Mouse (Mus musculus) heart, embryonic 12.5 days (tissue): ENCODE measurements around the gene Fam240a. TPM values are rescaled to one million over a fixed set of nuclear protein-coding genes. Genes with fewer than 3 reads are reported as not detected.

Source experiments
- ATAC-seq: fragments of 200-750 bp; cut with Nextera tagmentation; 2 replicates; pipeline ENCODE4 v1.8.0; 2017; ENCODE audit warnings: moderate TSS enrichment, moderate library complexity; ENCODE audit not compliant: insufficient number of reproducible peaks, low FRiP score
- H3K27ac ChIP-seq: fragments of 300-500 bp; sonication (generic); 2 replicates; pipeline ENCODE4 v1.5.1; 2016; ENCODE audit warnings: mild to moderate bottlenecking, moderate library complexity; ENCODE audit not compliant: poor library complexity, severe bottlenecking
- H3K27me3 ChIP-seq: fragments of 300-500 bp; sonication (generic); replicated peaks from 2 replicates; pipeline ENCODE4 v1.6.1; 2016; ENCODE audit warnings: mild to moderate bottlenecking, moderate library complexity
- H3K36me3 ChIP-seq: fragments of 300-500 bp; sonication (generic); 2 replicates; pipeline ENCODE4 v1.6.1; 2016; ENCODE audit warnings: mild to moderate bottlenecking, moderate library complexity
- H3K4me1 ChIP-seq: fragments of 300-500 bp; sonication (generic); replicated peaks from 2 replicates; pipeline ENCODE4 v1.6.1; 2016; ENCODE audit warnings: mild to moderate bottlenecking
- H3K4me2 ChIP-seq: fragments of 300-500 bp; sonication (generic); 2 replicates; pipeline ENCODE4 v1.6.1; 2016; ENCODE audit warnings: mild to moderate bottlenecking, moderate library complexity
- H3K4me3 ChIP-seq: fragments of 300-500 bp; sonication (generic); 2 replicates; pipeline ENCODE4 v1.5.1; 2016; ENCODE audit warnings: mild to moderate bottlenecking
- H3K9ac ChIP-seq: fragments of 300-500 bp; sonication (generic); 2 replicates; pipeline ENCODE4 v1.6.1; 2016; ENCODE audit warnings: mild to moderate bottlenecking, moderate library complexity
- H3K9me3 ChIP-seq: fragments of 300-500 bp; sonication (generic); replicated peaks from 2 replicates; pipeline ENCODE4 v1.6.1; 2016; ENCODE audit warnings: mild to moderate bottlenecking, moderate library complexity
- WGBS: fragments of 180-500 bp; shearing (Covaris S2); methylation state at CpG from one replicate; pipeline ENCODE4 v1.1.7; 2016; 5-methylcytosine and 5-hydroxymethylcytosine counted together
- polyA plus RNA-seq: library from polyadenylated mRNA; unstranded; fragments of >200 nt; fragmentation: Nextera tagmentation; extraction: Ambion mirVana; gene quantifications from 2 replicates; pipeline ENCODE4 v1.2.1, GENCODE M21; 2016

Fam240a gene
- polyA plus RNA-seq, 1 experiment from 2014 or later, result not detected

DNA sequence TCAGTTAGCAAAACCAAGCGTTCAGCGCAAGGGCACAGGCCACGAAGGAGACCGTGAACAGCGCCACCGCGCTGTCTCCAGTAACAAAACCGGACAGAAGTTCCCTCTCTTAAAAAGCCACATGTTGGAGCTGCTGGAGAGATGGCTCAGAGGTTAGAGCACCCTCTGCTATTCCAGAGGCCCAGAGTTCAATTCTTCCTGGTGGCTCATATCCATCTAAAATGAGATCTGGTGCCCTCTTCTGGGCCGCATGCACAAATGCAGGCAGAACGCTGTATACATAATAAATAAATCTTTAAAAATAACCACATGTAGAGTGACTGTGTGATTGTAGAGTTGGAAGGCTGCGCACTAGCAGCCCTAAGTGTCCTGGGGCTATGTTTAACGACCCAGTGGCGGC, 27.6 kb upstream of the Fam240a start:
- ATAC-seq, result no peak
- no peak overlapping the region for H3K27ac ChIP-seq
- no peak overlapping the region for H3K4me2 ChIP-seq
- no peaks in the 10 kb centered on the region for H3K9me3 ChIP-seq
- no peak overlapping the region for H3K4me3 ChIP-seq
- peaks cover 26% of the 10 kb centered on the region for H3K4me1 ChIP-seq
- H3K36me3 ChIP-seq, result no peaks in the 10 kb centered on the region
- peaks cover 18% of the 10 kb centered on the region for H3K27me3 ChIP-seq
- WGBS, result 25% methylated on average over 13 of the region's 13 CpGs
- no peak overlapping the region for H3K9ac ChIP-seq

DNA sequence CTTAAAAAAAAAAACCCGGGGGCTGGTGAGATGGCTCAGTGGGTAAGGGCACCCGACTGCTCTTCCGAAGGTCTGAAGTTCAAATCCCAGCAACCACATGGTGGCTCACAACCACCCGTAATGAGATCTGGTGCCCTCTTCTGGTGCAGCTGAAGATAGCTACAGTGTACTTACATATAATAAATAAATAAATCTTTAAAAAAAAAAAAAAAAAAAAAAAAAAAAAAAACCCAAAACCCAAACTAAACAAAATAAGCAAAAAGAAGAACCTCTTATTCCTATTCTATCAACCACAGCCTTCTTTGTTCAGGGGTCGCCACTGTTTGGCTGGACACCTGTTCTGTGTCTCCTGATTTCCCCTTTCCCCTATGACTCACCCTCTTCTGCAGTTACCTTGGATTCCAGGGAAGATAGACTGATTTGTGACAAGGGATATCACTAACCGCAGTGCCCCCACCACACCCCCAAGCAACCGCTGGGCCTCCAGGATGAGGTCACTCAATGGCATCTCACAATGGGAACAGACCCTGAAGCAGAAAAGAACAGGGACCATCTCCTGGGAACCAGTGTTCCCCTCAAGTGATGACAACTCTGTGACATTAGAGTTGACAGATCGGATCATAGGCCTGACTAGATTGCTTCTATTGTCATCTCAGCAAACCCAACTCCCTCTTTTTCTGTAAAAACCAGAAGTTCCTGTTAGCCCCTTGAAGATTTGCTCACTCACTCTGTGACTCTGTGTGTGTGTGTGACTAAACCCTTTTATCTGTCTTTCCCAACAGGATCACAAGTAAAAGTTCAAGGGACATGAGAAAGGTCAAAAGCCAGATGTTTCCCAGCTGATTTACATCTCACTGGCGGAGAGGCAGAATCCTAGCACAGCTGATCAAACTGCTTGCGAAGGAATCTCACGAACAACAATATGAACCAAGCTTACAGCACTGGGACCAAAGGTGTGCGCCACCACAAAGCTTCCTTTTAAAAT, 21.1 kb upstream of the Fam240a start:
- Histone ChIP-seq H3K4me1 (0 out of 2 replicates have a peak, but pooled peaks cover 4% of the 10 kb centered on the region), H3K4me2 (no peak overlapping the region), H3K9ac (no peak overlapping the region), H3K4me3 (no peak overlapping the region), H3K9me3 (no peaks in the 10 kb centered on the region), H3K27me3 (no peaks in the 10 kb centered on the region), H3K36me3 (no peaks in the 10 kb centered on the region), H3K27ac (no peak overlapping the region)
- 62% methylated on average over 12 of the region's 12 CpGs for WGBS
- ATAC-seq, result no peak

DNA sequence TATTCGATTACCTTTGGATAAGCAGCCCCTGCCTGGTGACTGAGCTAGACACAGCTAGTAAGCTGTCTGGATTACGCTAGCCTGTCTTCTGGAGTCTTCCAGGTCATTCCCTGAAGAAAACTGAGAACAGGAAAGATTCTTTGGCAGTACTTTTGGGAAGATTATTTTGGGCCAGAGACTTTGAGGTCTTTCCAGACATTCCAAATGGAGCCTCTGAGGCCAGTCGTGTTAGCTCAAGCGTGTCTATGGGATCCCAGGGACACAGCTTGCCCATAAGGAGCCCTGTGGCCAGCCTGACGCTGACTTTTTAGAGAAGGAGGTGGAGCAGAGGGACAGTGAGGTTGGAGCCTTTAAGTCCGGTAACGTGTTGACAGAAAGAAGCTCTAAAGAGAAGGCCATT, 19.3 kb upstream of the Fam240a start:
- H3K9me3 ChIP-seq, result no peaks in the 10 kb centered on the region

DNA sequence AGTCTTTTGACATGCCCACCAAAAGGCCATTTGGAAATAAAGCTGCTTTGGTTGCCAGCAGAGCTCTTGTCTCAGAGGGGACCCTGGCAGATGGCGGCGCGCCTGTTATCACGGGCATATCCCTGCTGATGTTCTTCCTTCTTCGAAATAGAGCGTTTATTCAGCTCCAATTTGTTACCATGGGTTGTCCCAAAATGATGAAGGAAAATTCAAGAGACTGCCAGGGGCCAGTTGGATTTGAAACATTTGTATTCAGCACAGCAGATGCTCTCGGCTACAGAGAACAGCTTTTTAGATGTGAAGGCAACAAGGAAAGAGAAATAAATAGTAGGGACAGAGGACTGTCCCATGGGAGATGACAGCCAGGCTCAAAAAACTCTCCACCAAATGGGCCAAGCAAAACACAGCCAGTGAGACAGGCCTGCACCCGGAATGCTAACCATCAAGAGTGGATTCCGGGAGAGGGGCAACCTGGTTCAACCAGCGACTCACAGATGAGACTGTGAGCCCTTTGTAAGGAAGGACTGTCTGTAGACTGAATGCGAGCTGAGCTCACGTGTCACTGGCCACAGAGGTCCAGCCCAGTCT, 17.3 kb upstream of the Fam240a start:
- WGBS, result 73% methylated on average over 12 of the region's 12 CpGs

More for the DNA sequence above, 19.3 kb upstream of the Fam240a start:
- H3K4me1 ChIP-seq, result no peaks in the 10 kb centered on the region
- H3K9ac ChIP-seq, result no peak overlapping the region
- H3K4me3 ChIP-seq, result no peak overlapping the region
- no peak overlapping the region for H3K4me2 ChIP-seq
- ATAC-seq, result no peak
- no peaks in the 10 kb centered on the region for H3K36me3 ChIP-seq
- no peak overlapping the region for H3K27ac ChIP-seq
- 81% methylated on average over 7 of the region's 7 CpGs for WGBS
- H3K27me3 ChIP-seq, result no peaks in the 10 kb centered on the region

DNA sequence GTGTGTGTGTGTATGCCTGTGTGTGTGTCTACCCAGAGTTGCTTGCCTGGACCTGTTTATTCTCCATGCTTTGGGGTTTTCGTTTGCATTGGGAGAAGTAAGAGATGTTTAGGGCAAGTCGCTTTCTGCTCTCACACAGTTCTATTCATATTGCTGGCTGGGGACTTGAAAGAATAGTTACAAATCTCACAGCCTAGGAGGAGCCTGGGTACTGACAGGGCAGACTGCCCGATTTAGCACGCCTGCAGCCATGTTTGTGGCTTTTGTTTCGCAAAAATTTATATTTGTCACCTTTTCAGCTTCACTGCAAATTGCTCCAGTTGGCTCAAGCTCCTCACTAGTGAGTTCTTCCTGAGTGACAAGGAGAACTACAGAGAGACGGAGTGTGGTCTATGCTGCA, 14.9 kb upstream of the Fam240a start:
- Histone ChIP-seq H3K9me3 (no peaks in the 10 kb centered on the region), H3K4me2 (no peak overlapping the region), H3K27me3 (no peaks in the 10 kb centered on the region), H3K36me3 (no peaks in the 10 kb centered on the region), H3K27ac (no peak overlapping the region), H3K4me1 (no peaks in the 10 kb centered on the region), H3K4me3 (no peak overlapping the region), H3K9ac (no peak overlapping the region)
- no peak for ATAC-seq
- 76% methylated on average over 6 of the region's 6 CpGs for WGBS

More for the DNA sequence above, 17.3 kb upstream of the Fam240a start:
- H3K9ac ChIP-seq, result no peak overlapping the region
- no peaks in the 10 kb centered on the region for H3K27me3 ChIP-seq
- no peaks in the 10 kb centered on the region for H3K4me1 ChIP-seq
- no peak for ATAC-seq
- H3K4me3 ChIP-seq, result no peak overlapping the region
- no peak overlapping the region for H3K27ac ChIP-seq
- no peaks in the 10 kb centered on the region for H3K9me3 ChIP-seq
- H3K4me2 ChIP-seq, result no peak overlapping the region
- H3K36me3 ChIP-seq, result no peaks in the 10 kb centered on the region

DNA sequence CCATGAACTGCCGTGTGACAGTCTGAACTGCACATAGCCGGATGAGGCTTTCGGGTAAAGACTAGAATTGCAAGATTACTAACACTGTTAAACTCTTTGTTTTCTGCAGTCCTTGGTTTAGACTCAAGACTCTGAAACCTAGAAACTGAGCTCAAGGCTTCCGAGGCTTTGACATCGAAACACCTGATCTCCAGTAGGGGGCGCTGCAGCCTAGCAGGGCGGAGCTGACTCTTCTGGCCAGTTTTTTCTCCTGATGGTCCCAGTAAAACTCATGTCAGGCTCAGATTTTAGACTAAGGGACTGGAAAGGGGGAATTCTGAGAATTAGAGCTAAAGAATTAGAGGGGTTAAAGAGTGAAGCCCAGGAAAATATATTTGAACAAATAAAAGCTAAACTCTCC, 6.1 kb upstream of the Fam240a start:
- no peak overlapping the region for H3K4me2 ChIP-seq
- H3K27ac ChIP-seq, result no peak overlapping the region
- H3K9ac ChIP-seq, result no peak overlapping the region
- H3K27me3 ChIP-seq, result 0 out of 2 replicates have a peak, but pooled peaks cover 6% of the 10 kb centered on the region
- H3K36me3 ChIP-seq, result no peaks in the 10 kb centered on the region
- 8% methylated on average over 7 of the region's 7 CpGs for WGBS
- no peak overlapping the region for H3K4me3 ChIP-seq
- no peak for ATAC-seq
- no peaks in the 10 kb centered on the region for H3K4me1 ChIP-seq
- no peaks in the 10 kb centered on the region for H3K9me3 ChIP-seq

DNA sequence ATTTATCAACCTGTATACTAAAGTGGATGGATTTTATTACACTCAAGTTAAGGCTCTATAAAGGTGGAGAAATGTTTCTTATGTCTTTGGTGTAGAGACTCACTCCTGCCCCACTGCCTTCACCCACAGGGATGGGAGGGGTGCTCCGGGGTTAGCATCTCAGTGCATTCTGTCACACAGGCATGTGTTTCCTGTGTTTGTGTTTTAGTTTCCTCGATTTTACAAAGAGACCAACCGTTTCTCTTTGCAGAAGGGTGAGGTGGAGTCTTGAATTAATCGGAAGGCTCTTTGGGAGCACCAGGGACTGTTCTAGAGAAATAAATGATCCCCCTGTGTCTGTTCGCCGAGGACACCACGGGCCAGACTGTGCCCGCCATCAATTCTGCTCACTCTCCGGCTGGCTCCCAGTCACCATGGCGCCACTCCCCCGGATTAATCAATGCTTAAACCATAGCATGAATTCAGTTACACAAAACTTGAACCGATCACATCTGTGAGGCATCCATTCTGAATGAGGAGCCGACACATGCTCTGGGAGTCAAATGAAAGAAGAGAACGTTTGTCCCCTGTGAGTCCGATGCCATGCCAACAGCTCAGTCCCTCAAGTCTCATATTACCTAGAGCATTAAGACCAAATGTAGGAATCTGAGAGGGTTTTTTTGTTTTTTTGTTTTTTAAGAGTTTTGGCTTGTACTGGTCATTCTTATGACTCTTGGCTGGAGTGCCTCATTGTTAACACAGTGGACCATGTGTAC, 4.2 kb upstream of the Fam240a start:
- Histone ChIP-seq H3K27me3 (0 out of 2 replicates have a peak, but pooled peaks cover 6% of the 10 kb centered on the region), H3K36me3 (no peaks in the 10 kb centered on the region), H3K27ac (no peak overlapping the region), H3K9me3 (no peaks in the 10 kb centered on the region), H3K4me1 (no peaks in the 10 kb centered on the region), H3K4me2 (no peak overlapping the region), H3K9ac (no peak overlapping the region), H3K4me3 (no peak overlapping the region)
- ATAC-seq, result no peak
- 69% methylated on average over 15 of the region's 15 CpGs for WGBS

DNA sequence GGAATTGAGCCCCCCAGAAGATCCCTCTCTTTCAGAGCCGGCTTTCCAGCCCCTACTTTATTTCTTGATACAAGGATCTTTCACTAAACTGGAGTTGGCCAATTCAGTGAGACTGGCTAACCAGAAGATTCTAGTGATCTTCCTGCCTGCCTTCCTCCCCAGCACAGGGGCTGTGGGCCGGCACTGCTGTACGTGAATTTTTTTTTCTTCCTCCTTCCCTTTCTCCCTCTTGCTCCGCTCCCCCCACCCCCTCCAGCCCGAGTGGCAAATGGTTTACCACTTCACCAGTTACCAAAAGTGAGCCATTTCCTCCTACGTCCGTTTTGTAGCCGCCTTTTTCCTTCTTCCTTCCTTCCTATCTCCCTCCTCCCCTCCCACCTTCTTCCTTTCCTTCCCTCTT, 1.2 kb downstream of the Fam240a start:
- Histone ChIP-seq H3K4me3 (no peak overlapping the region), H3K4me2 (no peak overlapping the region), H3K27ac (no peak overlapping the region), H3K36me3 (no peaks in the 10 kb centered on the region), H3K27me3 (no peaks in the 10 kb centered on the region), H3K9ac (no peak overlapping the region), H3K9me3 (no peaks in the 10 kb centered on the region), H3K4me1 (no peaks in the 10 kb centered on the region)
- 44% methylated on average over 8 of the region's 8 CpGs for WGBS
- no peak for ATAC-seq

DNA sequence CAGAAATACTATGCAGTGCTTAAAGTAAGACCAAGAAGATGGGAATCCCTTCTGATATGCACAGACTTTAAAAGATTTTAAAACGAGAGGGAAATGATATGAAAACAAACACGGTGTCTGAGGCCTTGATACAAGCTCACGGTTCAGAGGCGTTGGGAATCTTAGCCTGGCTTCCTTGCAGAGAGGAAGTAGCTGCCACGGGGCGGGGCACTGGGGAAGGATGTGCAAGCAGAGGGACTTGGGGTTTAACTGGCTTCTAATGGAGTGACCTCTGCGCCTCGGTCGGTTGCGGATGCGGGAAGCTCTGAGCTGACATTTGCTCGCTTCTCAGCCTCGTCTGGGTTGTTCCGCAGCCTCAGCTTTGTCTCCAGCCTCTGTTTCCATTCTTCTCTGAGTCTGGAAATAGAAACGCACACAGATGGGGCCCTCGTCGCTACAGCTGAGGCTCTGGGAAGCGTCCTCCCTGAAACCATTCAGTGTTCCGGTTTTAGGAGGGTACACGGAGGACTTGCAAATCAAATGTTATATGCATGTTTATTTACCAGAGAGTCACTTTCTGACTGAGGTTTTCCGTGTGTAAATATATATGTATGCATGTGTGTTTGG, 1.9 kb downstream of the Fam240a start:
- ATAC-seq, result no peak
- no peaks in the 10 kb centered on the region for H3K9me3 ChIP-seq
- no peak overlapping the region for H3K9ac ChIP-seq
- no peak overlapping the region for H3K4me3 ChIP-seq
- H3K4me2 ChIP-seq, result peak overlapping the region; percentile 26
- 44% methylated on average over 21 of the region's 21 CpGs for WGBS
- no peak overlapping the region for H3K27ac ChIP-seq
- H3K36me3 ChIP-seq, result no peaks in the 10 kb centered on the region
- H3K4me1 ChIP-seq, result no peaks in the 10 kb centered on the region
- no peaks in the 10 kb centered on the region for H3K27me3 ChIP-seq

DNA sequence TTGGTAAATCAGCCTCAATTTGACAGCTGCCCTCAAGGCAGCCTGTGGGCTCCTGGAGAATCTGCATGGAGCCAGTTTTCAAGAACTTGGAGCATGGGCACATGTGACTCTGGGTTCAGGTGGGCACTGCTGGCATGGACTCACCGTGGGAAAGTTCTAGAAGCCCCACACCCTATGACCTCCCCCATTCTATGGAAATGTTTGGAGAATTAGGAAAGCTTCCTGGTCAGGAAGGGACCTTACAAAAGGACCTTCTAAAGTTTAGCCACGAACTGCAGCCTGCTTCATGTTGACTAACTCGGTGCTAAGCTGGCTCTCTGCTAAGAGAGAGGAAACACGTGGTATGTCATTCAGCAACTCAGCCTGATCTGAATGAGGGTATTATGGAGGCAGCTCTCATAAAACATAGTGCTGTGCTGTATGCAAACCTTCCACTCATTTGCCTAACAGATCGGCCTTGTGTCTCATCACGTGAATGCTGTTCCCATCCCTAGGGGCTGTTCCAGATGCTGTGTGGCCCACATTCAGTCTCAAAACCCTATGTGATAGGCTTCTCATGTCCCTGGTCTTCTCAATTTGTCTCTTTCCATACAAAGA, 7.2 kb downstream of the Fam240a start:
- ATAC-seq, result no peak
- Histone ChIP-seq H3K27ac (no peak overlapping the region), H3K36me3 (no peaks in the 10 kb centered on the region), H3K4me3 (no peak overlapping the region), H3K4me2 (no peak overlapping the region), H3K9ac (no peak overlapping the region), H3K9me3 (peaks cover 4% of the 10 kb centered on the region; the same call in 1 of the 2 replicates), H3K4me1 (no peaks in the 10 kb centered on the region), H3K27me3 (no peaks in the 10 kb centered on the region)
- WGBS, result 67% methylated on average over 6 of the region's 6 CpGs
